Mouse (Mus musculus) intestine, embryonic 16.5 days (tissue): ENCODE measurements around the gene Cadps. TPM values are rescaled to one million over a fixed set of nuclear protein-coding genes. Genes with fewer than 3 reads are reported as not detected.

Source experiments
- ATAC-seq: fragments of 200-750 bp; cut with Nextera tagmentation; 2 replicates; pipeline ENCODE4 v1.8.0; 2017; ENCODE audit warnings: moderate TSS enrichment, moderate library complexity
- H3K27ac ChIP-seq: fragments of 300-500 bp; sonication (generic); 2 replicates; pipeline ENCODE4 v1.5.1; 2014; ENCODE audit warnings: mild to moderate bottlenecking, low read length
- H3K27me3 ChIP-seq: fragments of 300-500 bp; sonication (generic); replicated peaks from 2 replicates; pipeline ENCODE4 v1.6.1; 2014; ENCODE audit warnings: low read length, control low read depth, mixed read lengths; ENCODE audit not compliant: control insufficient read depth, insufficient read depth
- H3K36me3 ChIP-seq: fragments of 300-500 bp; sonication (generic); 2 replicates; pipeline ENCODE4 v1.6.1; 2014; ENCODE audit warnings: low read length, control low read depth; ENCODE audit not compliant: control insufficient read depth, insufficient read depth
- H3K4me1 ChIP-seq: fragments of 300-500 bp; sonication (generic); 2 replicates; pipeline ENCODE4 v1.6.1; 2014; ENCODE audit warnings: low read length, control low read depth, mixed read lengths; ENCODE audit not compliant: control insufficient read depth, insufficient read depth
- H3K4me2 ChIP-seq: fragments of 300-500 bp; sonication (generic); 2 replicates; pipeline ENCODE4 v1.6.1; 2014; ENCODE audit warnings: low read depth, low read length, control low read depth
- H3K4me3 ChIP-seq: fragments of 300-500 bp; sonication (generic); 2 replicates; pipeline ENCODE4 v1.5.1; 2014; ENCODE audit warnings: mild to moderate bottlenecking, low read length
- H3K9ac ChIP-seq: fragments of 300-500 bp; sonication (generic); 2 replicates; pipeline ENCODE4 v1.6.1; 2014; ENCODE audit warnings: low read depth, low read length
- H3K9me3 ChIP-seq: fragments of 300-500 bp; sonication (generic); 2 replicates; pipeline ENCODE4 v1.6.1; 2016; ENCODE audit warnings: low read length, control low read depth; ENCODE audit not compliant: control insufficient read depth
- WGBS: fragments of 180-500 bp; shearing (Covaris S2); extraction: QIAGEN DNeasy Blood & Tissue Kit; methylation state at CpG from one replicate; pipeline ENCODE4 v1.1.7; 2014; 5-methylcytosine and 5-hydroxymethylcytosine counted together
- polyA plus RNA-seq: library from polyadenylated mRNA; unstranded; fragments of >200 nt; fragmentation: Nextera tagmentation; extraction: Ambion mirVana; gene quantifications from 2 replicates; pipeline ENCODE4 v1.2.1, GENCODE M21; 2015

Gene Cadps
- polyA plus RNA-seq, 1 experiment from 2014 or later: 2.6 TPM

DNA sequence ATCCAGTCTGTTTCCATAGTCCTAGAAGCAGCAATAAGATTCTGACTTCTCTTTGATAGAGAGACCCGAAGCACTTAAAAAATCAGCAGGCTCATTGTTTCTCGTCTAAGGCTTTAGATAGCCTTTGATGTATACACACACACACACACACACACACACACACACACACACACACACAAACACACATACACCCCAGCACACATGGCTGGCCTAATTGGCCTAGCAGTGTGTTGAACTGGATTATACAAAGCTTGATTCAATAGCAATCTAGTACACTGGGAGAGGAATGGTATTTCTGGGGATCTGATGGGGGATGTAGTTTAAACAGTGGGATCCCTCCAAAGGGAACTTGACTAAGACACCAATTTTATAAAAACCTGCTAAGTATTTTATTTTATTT is 381.9 kb downstream of the Cadps start:
- ATAC-seq: no peak
- Histone ChIP-seq H3K36me3 (no peaks in the 10 kb centered on the region), H3K4me2 (no peak overlapping the region), H3K9ac (no peak overlapping the region), H3K27ac (no peak overlapping the region), H3K27me3 (no peaks in the 10 kb centered on the region), H3K4me3 (no peak overlapping the region), H3K4me1 (0 out of 2 replicates have a peak, but pooled peaks cover 2% of the 10 kb centered on the region), H3K9me3 (no peaks in the 10 kb centered on the region)
- 64% methylated on average over 2 of the region's 2 CpGs for WGBS

DNA sequence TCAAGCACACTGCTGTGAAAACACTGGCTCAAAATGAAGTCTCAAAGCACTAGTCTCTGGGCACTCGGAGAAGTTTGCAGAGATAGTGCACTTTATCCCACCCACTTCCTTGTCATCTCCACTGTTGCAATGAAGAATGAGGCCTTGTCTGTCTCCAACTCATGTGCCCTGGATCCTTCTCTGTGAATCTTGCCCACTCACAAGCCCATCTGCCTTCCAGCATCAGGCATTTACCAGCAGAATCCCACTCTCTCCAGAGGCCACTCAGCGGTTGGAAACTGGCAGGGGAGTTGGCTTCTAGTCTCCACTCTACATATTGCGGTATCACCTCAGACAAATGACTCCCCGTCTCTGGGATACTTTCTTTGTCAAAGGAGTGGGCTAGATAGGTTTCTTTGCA is 384.9 kb downstream of the Cadps start:
- Histone ChIP-seq H3K4me3 (no peak overlapping the region), H3K27ac (no peak overlapping the region), H3K9ac (no peak overlapping the region), H3K4me1 (0 out of 2 replicates have a peak, but pooled peaks cover 2% of the 10 kb centered on the region), H3K27me3 (no peaks in the 10 kb centered on the region), H3K9me3 (no peaks in the 10 kb centered on the region), H3K36me3 (no peaks in the 10 kb centered on the region), H3K4me2 (no peak overlapping the region)
- ATAC-seq: no peak
- 81% methylated on average over 4 of the region's 4 CpGs for WGBS

DNA sequence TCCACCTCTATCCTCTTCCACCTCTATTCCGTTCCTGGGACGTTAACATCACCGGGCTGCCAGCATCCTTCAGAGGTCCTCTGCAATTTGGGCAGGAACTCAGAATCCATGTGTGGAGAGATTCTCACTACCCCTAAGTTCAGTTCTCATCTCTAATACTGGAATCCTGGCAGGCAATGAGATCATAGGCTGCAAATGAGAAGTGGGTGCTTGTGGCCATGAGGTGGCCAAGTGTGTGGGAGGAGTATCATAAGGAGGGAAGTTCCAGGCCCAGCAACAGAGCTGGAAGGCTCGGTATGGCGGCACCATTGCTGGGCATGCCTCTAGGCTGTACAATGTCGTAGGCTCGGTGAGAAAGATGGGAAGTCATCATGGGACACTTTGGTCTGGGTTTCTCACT is 385.5 kb downstream of the Cadps start:
- Histone ChIP-seq H3K4me1 (0 out of 2 replicates have a peak, but pooled peaks cover 2% of the 10 kb centered on the region), H3K4me3 (no peak overlapping the region), H3K27me3 (no peaks in the 10 kb centered on the region), H3K36me3 (no peaks in the 10 kb centered on the region), H3K9me3 (no peaks in the 10 kb centered on the region), H3K27ac (no peak overlapping the region), H3K9ac (no peak overlapping the region), H3K4me2 (no peak overlapping the region)
- WGBS: 74% methylated on average over 7 of the region's 7 CpGs
- no peak for ATAC-seq

DNA sequence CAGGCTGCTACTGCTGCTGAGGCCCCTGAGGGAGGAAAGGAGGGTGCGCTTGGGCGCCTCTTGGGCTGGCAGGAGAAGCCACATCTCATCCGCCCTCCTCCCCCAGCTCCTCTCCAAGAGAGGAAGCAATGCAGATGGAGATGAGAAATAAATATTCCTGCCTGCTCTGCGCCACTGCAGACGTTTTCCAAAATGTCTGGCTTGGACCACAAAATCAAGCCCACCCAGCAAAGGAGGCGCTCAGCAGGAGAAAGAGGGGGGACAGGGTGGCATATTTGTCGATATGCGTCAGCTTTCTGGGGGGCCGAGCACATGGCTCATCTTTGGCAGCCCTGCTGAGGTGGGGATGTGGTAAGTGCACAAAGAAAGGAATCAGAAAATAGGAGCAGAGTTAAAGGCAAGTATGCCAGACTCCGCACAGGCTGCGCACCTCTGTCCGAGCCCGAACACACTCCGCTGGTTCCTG is 385.9 kb downstream of the Cadps start:
- no peak overlapping the region for H3K9ac ChIP-seq

DNA sequence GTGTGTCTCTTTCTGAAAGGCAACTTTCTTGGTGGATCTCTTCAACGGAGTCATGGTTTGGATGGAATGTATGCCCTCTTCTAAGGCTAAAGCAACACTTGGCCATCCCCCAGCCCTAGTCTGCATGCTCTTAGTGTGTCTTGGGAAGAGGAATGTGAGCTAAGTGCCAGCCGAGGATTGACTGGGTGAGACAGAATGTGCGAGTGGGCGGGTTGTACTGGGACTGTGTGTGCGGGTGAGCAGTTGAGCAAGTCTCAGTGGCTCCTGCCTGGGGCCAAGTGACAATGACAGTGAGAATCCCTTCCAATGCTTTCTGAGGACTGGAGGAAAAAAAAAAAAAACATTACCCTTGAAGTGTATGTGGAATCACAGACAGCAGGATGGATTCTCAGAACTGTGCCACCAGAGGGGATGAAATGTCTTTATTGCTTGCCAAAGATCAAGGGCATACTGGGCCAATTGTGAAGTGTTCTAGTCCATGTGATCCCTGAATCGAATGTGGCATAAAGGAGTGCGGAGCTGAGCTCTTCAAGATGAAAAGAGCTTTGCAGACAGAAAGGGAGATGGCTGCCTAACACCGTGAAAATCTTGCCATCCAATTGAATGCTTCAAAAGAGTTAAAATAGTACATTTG is 394.7 kb downstream of the Cadps start:
- no peaks in the 10 kb centered on the region for H3K27me3 ChIP-seq
- H3K36me3 ChIP-seq: no peaks in the 10 kb centered on the region
- H3K4me3 ChIP-seq: no peak overlapping the region
- no peaks in the 10 kb centered on the region for H3K4me1 ChIP-seq
- no peaks in the 10 kb centered on the region for H3K9me3 ChIP-seq
- no peak overlapping the region for H3K9ac ChIP-seq
- ATAC-seq: no peak
- WGBS: 83% methylated on average over 8 of the region's 8 CpGs
- H3K4me2 ChIP-seq: no peak overlapping the region
- H3K27ac ChIP-seq: no peak overlapping the region

More for the DNA sequence above, 385.9 kb downstream of the Cadps start:
- no peaks in the 10 kb centered on the region for H3K36me3 ChIP-seq
- 76% methylated on average over 14 of the region's 14 CpGs for WGBS
- no peak for ATAC-seq
- 0 out of 2 replicates have a peak, but pooled peaks cover 2% of the 10 kb centered on the region for H3K4me1 ChIP-seq
- H3K9me3 ChIP-seq: no peaks in the 10 kb centered on the region
- H3K27ac ChIP-seq: no peak overlapping the region
- no peak overlapping the region for H3K4me2 ChIP-seq
- no peaks in the 10 kb centered on the region for H3K27me3 ChIP-seq
- no peak overlapping the region for H3K4me3 ChIP-seq

DNA sequence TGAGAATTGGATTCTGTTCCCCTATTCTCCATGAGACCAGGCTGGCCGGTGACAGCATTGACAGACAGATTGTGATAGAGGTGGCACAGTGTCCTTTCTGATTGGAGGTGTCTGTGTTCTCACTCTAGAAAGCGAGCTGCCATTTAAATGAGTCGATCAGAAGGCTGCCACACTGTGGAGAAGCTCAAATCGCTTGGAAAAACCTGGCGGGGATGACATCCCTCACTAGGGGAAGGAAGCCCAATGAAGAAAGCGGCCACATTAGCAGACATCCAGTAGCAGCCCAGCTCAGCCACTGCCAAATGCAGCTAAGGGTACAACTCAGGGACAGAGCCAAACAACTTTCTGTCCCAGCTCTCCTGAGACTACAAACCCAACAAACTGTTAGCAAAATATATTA is 397.6 kb downstream of the Cadps start:
- Histone ChIP-seq H3K4me2 (no peak overlapping the region), H3K27me3 (no peaks in the 10 kb centered on the region), H3K4me3 (no peak overlapping the region), H3K4me1 (no peaks in the 10 kb centered on the region), H3K9ac (no peak overlapping the region), H3K27ac (no peak overlapping the region), H3K36me3 (no peaks in the 10 kb centered on the region), H3K9me3 (no peaks in the 10 kb centered on the region)
- no peak for ATAC-seq
- 69% methylated on average over 6 of the region's 6 CpGs for WGBS

DNA sequence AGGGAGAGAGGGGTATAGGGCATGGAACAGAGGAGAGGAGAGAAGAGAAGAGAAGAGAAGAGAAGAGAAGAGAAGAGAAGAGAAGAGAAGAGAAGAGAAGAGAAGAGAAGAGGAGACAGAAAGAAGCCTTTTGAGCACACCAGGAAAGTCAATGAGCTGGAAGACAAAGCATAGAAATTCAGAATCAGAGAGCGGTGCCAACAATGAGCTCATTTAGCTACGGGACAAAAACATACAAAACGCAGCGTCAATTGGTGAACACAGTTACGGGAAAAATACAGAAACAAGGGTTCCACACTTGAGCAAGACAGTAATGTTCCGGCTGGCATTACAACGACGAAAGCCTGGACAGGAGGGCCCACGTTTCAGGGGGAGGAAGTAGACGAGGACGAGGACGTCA is 412.6 kb downstream of the Cadps start:
- Histone ChIP-seq H3K9me3 (no peaks in the 10 kb centered on the region), H3K36me3 (no peaks in the 10 kb centered on the region), H3K27me3 (no peaks in the 10 kb centered on the region), H3K9ac (no peak overlapping the region), H3K4me3 (no peak overlapping the region), H3K4me2 (no peak overlapping the region), H3K4me1 (no peaks in the 10 kb centered on the region), H3K27ac (no peak overlapping the region)
- WGBS: 86% methylated on average over 12 of the region's 12 CpGs
- ATAC-seq: no peak

DNA sequence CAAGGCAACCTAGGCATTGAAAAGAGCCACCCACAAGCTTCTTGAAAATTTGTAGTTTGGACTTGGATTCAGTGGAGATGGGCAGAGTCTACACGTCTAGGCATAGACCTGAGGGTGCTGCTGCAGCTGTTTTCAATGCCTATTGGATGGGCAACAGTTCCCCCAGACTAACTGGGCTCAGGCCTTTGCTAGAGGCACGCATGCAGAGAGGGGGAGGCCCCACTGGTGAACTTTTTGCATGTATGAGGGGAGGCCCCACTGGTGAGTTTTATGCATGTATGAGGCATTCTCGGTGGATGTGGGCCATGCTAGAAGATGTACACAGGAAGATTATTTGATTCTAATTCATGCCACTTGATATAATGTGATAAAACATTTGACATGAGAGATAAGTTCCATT is 413.1 kb downstream of the Cadps start:
- Histone ChIP-seq H3K9ac (no peak overlapping the region), H3K27me3 (no peaks in the 10 kb centered on the region), H3K4me1 (no peaks in the 10 kb centered on the region), H3K9me3 (no peaks in the 10 kb centered on the region), H3K36me3 (no peaks in the 10 kb centered on the region), H3K4me2 (no peak overlapping the region), H3K4me3 (no peak overlapping the region), H3K27ac (no peak overlapping the region)
- 77% methylated on average over 3 of the region's 3 CpGs for WGBS
- no peak for ATAC-seq

DNA sequence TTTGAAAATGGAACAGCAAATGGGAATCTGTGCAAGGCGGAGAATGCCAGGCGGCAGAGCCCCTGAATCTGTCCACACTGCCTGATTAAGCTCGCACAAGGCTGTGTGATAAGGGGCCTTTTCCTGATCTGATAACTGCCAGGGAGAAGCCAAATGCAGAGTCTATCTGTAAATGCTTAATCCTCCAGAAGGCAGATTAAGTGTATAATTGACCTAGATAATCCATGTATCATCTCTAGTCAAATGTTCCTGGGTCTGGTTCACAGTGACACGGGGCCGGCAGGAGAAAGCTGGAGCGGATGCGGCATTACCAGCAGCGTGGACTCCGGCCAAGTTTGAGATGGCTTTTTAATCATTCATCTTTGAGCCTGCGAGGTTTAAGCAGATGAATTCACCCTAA is 416.3 kb downstream of the Cadps start:
- H3K9me3 ChIP-seq: no peaks in the 10 kb centered on the region
- WGBS: 68% methylated on average over 10 of the region's 10 CpGs

DNA sequence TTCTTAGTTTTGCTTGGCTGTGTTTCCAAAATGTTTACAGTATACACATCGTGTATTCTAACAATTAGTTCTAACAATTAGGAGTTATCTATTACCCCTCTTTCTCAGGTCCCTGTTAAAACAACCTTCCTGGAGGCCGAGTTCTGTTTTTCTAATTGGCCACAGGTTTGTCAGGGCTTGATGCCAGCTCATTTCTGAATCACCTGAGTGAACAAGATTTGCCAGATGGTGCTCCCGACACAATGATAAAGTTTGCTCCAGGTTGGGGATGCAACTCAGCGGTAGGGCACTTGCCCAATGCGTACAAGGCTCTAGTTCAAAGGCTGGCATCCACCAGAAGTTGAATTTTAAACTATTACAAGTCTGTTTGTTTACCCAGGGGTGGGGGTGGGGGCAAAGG is 417.7 kb downstream of the Cadps start:
- WGBS: 59% methylated on average over 5 of the region's 5 CpGs
- no peak overlapping the region for H3K4me2 ChIP-seq

More for the DNA sequence above, 416.3 kb downstream of the Cadps start:
- no peak overlapping the region for H3K9ac ChIP-seq
- no peak overlapping the region for H3K4me2 ChIP-seq
- H3K4me3 ChIP-seq: no peak overlapping the region
- no peak for ATAC-seq
- no peaks in the 10 kb centered on the region for H3K36me3 ChIP-seq
- no peak overlapping the region for H3K27ac ChIP-seq
- no peaks in the 10 kb centered on the region for H3K4me1 ChIP-seq
- no peaks in the 10 kb centered on the region for H3K27me3 ChIP-seq

More for the DNA sequence above, 417.7 kb downstream of the Cadps start:
- H3K27ac ChIP-seq: no peak overlapping the region
- no peak overlapping the region for H3K4me3 ChIP-seq
- H3K36me3 ChIP-seq: no peaks in the 10 kb centered on the region
- no peak overlapping the region for H3K9ac ChIP-seq
- ATAC-seq: no peak
- no peaks in the 10 kb centered on the region for H3K27me3 ChIP-seq
- H3K9me3 ChIP-seq: no peaks in the 10 kb centered on the region
- H3K4me1 ChIP-seq: no peaks in the 10 kb centered on the region
